Mouse (Mus musculus): ENCODE measurements at regions not wholly inside any gene's neighbourhood (a gene's known extent, or its start where the extent isn't known, plus 50 kb on each side); places are given as distances from the start of the nearest gene placed in this dataset.

DNA sequence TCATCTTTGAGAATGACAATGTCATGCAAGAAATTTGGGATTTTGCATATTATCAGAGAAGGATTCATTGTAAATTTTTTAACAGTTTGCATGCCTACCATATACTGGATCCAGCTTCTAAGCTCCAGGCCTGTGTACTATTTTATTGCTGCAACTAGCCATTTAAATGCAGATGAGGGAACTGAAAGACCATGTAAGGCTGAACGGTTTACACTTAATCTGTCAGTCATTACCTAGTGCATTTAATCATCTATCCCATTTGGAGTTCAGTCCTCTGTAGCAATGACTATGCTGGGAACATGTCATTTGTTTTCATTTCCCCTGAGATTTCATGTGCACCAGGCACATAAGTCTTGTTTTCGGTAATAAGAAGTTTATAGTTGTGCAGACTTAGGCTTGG is 631.8 kb upstream of the Gm21961 start:
- no peak for TF ChIP-seq POLR2AphosphoS2 (IDR thresholded peaks at IDR 0.05; ENCODE audit: low read length)
- TF ChIP-seq CTCF (IDR thresholded peaks at IDR 0.05 in 2 of 3, conservative IDR thresholded peaks at IDR 0.05 in 1 of 3; ENCODE audit: control insufficient read depth in 1 of 3, insufficient read depth in 1 of 3, low read depth in 2 of 3, low read length in 3 of 3, poor library complexity in 1 of 3, severe bottlenecking in 1 of 3): no peak

Data from MEL (cell line).